Mouse (Mus musculus): ENCODE results near the gene Nsg2.
"Not testable (repeated sequence)": the region's sequence is repeated elsewhere in the genome, so short reads cannot be mapped to it uniquely, and the experiment has no call there.

The Nsg2 gene

DNA sequence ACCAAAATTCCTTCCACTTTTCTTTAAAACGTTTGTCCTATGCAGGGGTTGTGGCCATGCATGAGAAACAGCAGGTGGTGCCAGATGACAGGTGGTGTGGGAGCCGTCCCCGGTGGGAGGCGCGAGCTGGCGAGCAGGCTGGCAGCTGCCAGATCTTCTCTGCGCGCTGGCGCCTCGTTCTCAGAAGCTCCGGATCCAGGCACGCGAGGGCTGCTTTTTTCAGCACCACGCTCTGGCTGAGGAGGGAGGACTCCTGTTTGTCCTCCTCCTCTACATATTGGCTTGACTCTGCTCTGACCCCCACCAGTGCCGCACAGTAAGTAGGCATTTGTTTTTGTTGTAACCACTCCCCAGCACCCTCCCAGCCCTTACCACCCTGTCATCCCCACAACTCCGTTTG is at the start of gene Nsg2:
Nsg2 (plus strand) TSS at position 183 of the 400 bp plus-strand sequence.
- DNase-seq: peak; percentile 93

DNA sequence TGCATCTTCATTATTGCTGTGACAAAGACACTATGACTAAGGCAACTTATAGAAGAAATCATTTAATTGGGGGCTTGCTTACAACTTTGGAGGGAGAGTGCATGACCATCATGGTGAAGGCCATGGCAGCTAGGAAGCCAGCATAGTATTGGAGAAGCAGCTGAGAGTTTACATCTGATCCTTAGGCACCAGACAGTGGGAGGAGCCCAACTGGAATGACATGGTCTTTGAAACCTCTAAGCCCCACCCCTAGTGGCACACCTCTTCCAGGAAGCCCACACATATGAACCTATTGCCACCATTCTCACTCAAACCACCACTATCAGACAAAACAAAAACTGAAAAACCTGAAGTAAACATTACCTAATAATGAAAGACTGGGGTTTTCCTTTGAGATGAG is 40.2 kb upstream of the Nsg2 start:
- peak; percentile 56 for DNase-seq

- DNase-seq: no peak
These were observed 36.3 kb upstream of the Nsg2 start for GRCm38 (mm10) chr11:31963993-31964392.

DNA sequence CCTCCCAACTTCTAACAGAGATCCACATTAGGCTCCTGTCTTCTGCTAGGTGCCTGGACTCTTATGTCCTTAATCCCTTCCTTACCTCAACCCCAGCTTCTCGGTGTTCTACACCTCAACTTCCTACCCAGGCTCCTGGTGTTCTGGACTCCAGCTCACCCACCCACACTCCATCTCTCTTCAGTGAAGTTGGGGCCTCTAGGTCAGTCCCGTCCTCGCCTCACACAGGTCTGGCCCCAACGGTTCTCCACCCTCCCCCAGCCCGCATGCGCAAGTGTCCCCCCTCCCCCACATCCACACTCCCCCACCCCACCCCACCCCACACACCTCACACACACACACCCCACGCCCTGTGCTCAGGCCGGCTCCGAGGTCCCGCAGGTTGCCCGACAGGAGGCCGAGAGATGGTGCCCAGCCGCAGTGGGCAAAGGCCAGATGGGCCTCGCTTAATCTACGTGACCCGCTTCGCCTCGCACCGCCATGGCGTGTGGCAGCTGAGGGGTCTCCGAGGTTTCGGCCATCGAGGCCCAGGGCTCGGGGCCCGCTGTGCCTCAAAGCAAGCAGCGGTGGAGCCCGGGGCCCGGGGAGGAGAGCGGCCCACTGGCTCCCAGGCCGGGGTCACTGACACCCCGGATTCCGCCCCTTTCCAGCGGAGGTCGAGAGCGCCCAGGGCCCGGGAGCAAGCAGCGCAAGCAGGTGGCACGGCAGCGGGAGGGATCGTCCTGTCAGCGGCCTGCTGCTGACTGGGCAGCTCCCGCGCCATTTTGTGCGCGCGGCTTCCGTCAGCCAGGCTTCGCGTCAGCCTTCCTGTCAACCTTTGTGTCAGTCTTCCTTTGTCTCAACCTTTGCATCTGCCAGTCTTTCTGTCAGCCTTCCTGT is 34.8 kb upstream of the Nsg2 start, which contains the start of gene 4930524B15Rik:
4930524B15Rik (plus strand) TSS at position 337 of the 879 bp plus-strand sequence.
- peak; percentile 92 for DNase-seq

- DNase-seq: peak; percentile 11
These were observed 26.1 kb upstream of the Nsg2 start for GRCm38 (mm10) chr11:31974132-31974531.

- DNase-seq: peak; percentile 37
These were observed 25.4 kb upstream of the Nsg2 start for GRCm38 (mm10) chr11:31974826-31975225.

- peak; percentile 41 for DNase-seq
These were observed 24.6 kb upstream of the Nsg2 start for GRCm38 (mm10) chr11:31975678-31976077.

DNA sequence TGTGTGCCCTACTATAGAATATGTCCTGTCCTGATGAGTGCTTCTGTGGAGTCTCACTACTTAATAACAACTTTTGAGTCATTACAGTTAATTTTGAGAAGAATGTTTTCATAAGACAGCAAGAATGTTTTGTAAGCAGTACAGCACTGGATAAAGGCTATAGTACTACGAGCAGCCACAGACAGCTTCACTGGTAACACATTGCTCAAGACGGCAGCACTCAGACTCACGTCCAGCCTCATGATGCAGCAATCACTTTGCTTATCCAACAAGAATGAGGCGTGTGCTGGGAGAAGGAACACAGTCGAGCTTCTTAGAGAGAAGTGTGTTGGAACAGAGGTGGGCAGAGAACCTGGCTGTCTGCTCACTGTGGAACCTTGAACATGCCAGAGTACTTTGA is 24.1 kb upstream of the Nsg2 start:
- DNase-seq: peak; percentile 34

GRCm38 (mm10) chr11:31980089-31980488 is 20.2 kb upstream of the Nsg2 start:
- DNase-seq: peak; percentile 46

GRCm38 (mm10) chr11:31981830-31982229 is 18.4 kb upstream of the Nsg2 start:
- peak; percentile 83 for DNase-seq

GRCm38 (mm10) chr11:31982247-31982943 is 17.9 kb upstream of the Nsg2 start:
- DNase-seq: peak; percentile 63

DNA sequence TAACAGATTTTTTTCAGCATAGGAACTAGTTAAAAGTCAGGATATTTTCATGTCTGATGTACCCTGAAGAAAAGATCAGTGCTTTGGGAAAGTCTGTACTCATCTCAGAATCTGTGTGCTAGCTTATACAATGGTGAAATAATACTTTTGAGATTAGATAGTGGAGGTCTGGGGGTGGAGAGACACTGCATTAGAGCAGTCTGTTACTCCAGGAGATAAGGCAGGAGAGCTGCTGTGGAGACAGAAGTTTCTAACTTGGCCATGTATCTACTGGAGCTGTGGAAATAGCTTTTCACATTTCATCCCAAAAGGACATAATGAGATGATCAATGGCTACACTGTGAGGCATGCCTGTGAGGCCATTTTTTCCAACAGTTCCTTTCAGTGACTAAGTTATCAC is 17.0 kb upstream of the Nsg2 start:
- DNase-seq: peak; percentile 5

DNA sequence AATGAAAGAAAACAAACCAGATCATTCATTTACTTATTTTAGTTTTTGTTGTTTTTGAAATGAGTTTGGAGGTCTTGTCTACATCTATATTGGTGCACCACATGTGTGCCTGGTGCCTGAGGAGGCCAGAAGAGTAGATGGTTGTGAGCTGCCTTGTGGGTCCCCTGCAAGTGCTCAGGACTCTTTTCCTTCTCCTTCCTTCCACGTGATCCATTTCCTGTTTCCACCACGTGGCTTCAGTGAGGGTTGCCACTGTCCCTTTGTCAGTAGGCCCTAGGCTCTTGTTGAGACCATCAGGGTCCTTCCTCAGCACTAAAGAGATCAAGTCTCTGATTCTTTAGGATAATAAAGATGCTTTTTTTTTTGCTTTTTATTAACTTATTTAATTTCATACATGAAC is 15.5 kb upstream of the Nsg2 start:
- DNase-seq: peak; percentile 66

DNA sequence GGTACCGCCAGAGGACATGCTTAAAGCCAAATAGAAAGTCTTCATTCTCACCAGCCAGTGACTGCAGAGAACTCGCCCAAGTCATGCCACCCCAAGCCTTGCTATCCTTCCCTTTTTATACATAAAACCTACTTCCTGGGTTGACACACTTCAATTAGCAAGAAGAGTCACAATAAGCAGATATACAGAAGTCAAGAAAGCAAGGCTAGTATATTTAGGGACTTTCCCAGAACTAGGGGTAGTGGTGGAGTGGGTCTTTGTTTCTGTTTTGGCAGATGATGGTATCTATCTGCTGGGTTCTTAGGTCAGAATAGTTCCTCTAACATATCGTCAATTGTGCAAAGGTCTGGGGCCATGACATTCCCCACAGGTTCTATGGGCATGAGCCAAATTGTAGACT is 7.7 kb upstream of the Nsg2 start:
- peak; percentile 42 for DNase-seq

- DNase-seq: no peak
These were observed 547 bp upstream of the Nsg2 start for GRCm38 (mm10) chr11:31999716-32000115.

GRCm38 (mm10) chr11:32001181-32001910 is 1.1 kb downstream of the Nsg2 start:
- no peak for DNase-seq

GRCm38 (mm10) chr11:32002670-32003072 is 2.4 kb downstream of the Nsg2 start:
- no peak for DNase-seq

DNA sequence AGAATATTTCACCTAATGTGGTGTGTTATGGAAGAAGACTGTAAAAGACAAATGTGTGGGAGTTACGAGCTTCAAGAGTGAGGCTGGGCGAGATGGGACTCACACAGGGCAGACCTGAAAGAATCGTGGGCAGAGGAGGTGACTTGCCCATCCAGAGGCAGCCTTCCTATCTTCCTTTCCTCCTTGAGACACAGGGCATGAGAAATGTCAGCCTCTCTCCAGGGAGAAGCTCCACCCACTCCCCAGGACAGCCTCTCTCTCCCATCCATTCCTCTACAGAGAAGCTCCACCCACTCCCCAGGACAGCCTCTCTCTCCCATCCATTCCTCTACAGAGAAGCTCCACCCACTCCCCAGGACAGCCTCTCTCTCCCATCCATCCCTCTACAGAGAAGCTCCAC is 7.8 kb downstream of the Nsg2 start:
- DNase-seq: not testable (repeated sequence)

DNA sequence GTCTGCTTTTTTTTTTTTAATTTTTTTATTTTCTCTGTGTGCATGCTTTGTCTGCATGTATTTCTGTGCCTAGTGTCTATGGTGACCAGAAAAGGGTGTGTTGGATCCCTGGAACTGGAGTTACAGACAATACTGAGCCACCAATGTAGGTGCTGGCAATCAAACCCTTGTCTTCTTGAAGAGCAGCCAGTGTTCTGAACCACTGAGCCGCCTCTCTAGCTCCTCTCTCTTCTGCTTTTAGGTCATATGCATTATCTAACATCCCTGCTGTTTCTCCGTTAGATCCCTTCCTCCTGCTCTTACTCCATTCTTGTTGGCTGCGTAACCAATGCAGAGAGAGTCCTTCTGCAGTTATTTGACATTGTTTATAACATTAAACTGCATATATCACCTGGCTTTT is 8.6 kb downstream of the Nsg2 start:
- no peak for DNase-seq

GRCm38 (mm10) chr11:32009961-32010662 is 9.8 kb downstream of the Nsg2 start:
- no peak for DNase-seq

GRCm38 (mm10) chr11:32010663-32010970 is 10.4 kb downstream of the Nsg2 start:
- no peak for DNase-seq

- no peak for DNase-seq
These were observed 11.8 kb downstream of the Nsg2 start for GRCm38 (mm10) chr11:32011867-32012603.

Data from heart, adult 11 months (tissue).